Mouse (Mus musculus): ENCODE results near the gene Mtch2. TPM values are rescaled to one million over a fixed set of nuclear protein-coding genes. Genes with fewer than 3 reads are reported as not detected.

Gene Mtch2
- 1,405 TPM for polyA plus RNA-seq (2014; fragmentation: Illumina TruSeq; extraction: RNeasy Lipid Tissue Mini Kit (QIAGEN cat#74804); ENCODE audit: low read depth, low replicate concordance)

DNA sequence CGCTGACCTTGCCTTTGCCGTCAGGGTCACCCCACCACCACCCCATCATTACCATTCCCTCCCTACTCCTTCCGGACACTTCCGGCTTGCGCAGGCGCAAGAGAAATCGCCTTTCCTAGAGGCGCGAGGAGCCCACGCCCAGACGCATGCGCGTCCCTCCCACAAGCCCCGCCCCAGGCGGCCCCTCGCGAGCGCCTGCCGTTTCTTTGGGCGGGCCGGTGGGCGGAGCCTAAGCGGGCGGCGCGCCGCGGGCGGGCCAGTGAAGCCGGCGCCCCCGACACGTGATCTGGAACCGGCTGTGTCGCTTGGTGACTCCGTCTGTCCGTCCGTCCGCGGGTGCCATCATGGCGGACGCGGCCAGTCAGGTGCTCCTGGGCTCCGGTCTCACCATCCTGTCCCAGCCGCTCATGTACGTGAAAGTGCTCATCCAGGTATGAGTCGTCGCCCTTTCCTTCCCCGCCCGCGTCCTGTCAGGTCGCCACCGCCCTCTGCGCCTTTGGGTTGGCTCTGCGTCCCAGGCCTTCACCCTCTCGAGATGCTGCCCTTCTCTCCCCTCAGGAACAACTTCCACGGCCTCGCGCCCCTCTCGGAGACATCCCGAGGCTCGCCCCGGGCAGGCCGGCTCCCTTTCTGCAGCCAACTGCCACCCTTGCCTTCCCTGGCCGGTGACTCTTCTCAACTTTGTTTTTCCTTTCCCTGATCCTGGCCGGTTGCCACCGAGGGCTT lies at the start of gene Mtch2:
TSS of gene Mtch2 (plus strand) at position 201 of the 726 bp plus-strand sequence.

DNA sequence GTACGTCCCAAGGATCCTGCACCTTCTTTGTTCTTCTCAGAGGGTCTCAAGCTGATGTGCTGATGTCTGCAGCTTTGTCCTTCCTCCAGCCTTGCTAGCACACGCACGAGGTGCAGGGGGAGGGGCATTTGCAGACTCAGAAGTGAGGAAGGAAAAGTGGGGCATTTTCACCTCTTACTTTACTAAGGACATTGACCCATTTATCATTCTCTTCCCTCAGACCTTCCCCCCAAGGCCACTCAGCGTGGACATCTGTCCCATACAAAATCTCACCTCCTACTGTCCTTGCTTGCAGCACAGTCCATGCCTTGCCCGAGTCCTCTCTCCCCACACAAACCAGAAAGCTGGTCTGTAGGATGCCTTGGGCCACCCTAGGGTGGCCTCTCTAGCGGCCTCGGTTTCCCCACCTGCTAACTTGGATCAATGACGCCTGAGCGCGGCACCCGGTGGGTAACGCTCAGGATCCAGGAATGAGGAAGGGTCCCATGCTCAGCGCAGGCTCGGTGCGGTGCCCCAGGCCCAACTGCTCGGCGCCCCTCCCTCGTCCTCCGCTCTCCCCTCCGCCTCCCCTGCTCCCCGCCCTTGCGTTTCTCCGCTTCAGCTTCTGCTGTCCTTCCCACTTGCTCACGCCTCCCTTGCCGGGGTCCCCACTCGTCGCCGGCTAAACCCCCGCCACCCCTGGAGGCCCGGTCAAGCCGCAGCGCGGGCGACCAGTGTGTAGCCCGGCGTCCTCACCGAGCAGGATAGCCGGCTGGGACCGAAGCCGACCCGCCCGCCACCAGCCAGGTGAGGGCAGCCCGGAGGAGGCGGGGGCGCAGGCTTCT lies 38.5 kb downstream of the Mtch2 start, which contains the start of gene C1qtnf4:
TSS of gene C1qtnf4 (plus strand) at position 643 of the 824 bp plus-strand sequence.

DNA sequence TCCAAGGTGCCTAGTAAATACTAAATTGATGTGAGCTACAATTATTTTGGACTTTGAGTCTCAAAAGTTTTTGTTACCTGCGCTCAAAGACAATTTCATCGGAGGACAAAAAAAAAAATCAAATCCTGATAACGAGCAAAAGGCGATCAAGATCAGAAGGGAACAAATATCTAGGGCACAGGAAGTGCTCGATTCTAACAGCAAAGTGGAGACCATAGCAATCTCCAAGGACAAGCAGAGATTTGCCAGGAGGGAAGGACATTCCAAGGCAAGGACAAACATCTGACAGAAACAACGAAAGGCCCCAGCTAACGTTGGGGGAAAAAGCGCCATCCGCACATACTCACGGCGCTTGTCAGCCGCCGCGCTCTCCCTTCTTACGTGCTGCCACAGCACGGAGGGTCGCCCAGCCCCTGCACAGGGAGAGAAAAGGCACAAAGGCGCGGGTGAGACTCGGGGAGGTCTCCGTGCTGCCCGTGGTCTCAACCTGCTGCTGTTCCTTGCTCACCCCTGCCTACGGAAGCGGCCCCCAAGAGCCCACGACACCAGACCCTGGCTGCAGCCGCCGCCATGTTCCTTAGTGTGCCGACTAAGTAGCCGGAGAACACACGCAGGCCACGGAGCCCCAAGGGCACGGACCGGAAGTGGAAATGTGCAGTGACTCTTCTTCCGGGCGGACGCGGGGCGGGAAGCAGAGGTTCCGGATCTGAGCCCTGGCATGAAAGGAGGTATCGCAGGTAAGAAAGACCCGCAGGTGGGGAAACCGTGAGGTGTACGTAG lies 57.3 kb downstream of the Mtch2 start, which contains the start of the genes Kbtbd4 and Ndufs3:
TSS of gene Kbtbd4 (plus strand) at position 665 of the 780 bp plus-strand sequence.
TSS of gene Ndufs3 (minus strand) at position 752 of the 780 bp plus-strand sequence.

Other genes with a start within 250 kb of the Mtch2 start
- 80.7 TPM for gene Nup160, start 169.9 kb upstream of the Mtch2 start, polyA plus RNA-seq (2014; fragmentation: Illumina TruSeq; extraction: RNeasy Lipid Tissue Mini Kit (QIAGEN cat#74804); ENCODE audit: low read depth, low replicate concordance)
- 78.3 TPM for gene Fnbp4, start 101.8 kb upstream of the Mtch2 start, polyA plus RNA-seq (2014; fragmentation: Illumina TruSeq; extraction: RNeasy Lipid Tissue Mini Kit (QIAGEN cat#74804); ENCODE audit: low read depth, low replicate concordance)
- 87.1 TPM for gene Agbl2, start 64.4 kb upstream of the Mtch2 start, polyA plus RNA-seq (2014; fragmentation: Illumina TruSeq; extraction: RNeasy Lipid Tissue Mini Kit (QIAGEN cat#74804); ENCODE audit: low read depth, low replicate concordance)
- gene C1qtnf4, start 38.7 kb downstream of the Mtch2 start, polyA plus RNA-seq (2014; fragmentation: Illumina TruSeq; extraction: RNeasy Lipid Tissue Mini Kit (QIAGEN cat#74804); ENCODE audit: low read depth, low replicate concordance), result not detected
- 24.8 TPM for gene Kbtbd4, start 57.6 kb downstream of the Mtch2 start, polyA plus RNA-seq (2014; fragmentation: Illumina TruSeq; extraction: RNeasy Lipid Tissue Mini Kit (QIAGEN cat#74804); ENCODE audit: low read depth, low replicate concordance)
- gene Ndufs3, start 57.7 kb downstream of the Mtch2 start, polyA plus RNA-seq (2014; fragmentation: Illumina TruSeq; extraction: RNeasy Lipid Tissue Mini Kit (QIAGEN cat#74804); ENCODE audit: low read depth, low replicate concordance), result 133 TPM
- gene Celf1, start 93.2 kb downstream of the Mtch2 start, polyA plus RNA-seq (2014; fragmentation: Illumina TruSeq; extraction: RNeasy Lipid Tissue Mini Kit (QIAGEN cat#74804); ENCODE audit: low read depth, low replicate concordance), result 40.5 TPM
- not detected for gene Rapsn, start 188.5 kb downstream of the Mtch2 start, polyA plus RNA-seq (2014; fragmentation: Illumina TruSeq; extraction: RNeasy Lipid Tissue Mini Kit (QIAGEN cat#74804); ENCODE audit: low read depth, low replicate concordance)
- 727 TPM for gene Psmc3, start 206.9 kb downstream of the Mtch2 start, polyA plus RNA-seq (2014; fragmentation: Illumina TruSeq; extraction: RNeasy Lipid Tissue Mini Kit (QIAGEN cat#74804); ENCODE audit: low read depth, low replicate concordance)
- gene Slc39a13, start 223.3 kb downstream of the Mtch2 start, polyA plus RNA-seq (2014; fragmentation: Illumina TruSeq; extraction: RNeasy Lipid Tissue Mini Kit (QIAGEN cat#74804); ENCODE audit: low read depth, low replicate concordance), result 6.5 TPM
- 1.7 TPM for gene Spi1, start 235.2 kb downstream of the Mtch2 start, polyA plus RNA-seq (2014; fragmentation: Illumina TruSeq; extraction: RNeasy Lipid Tissue Mini Kit (QIAGEN cat#74804); ENCODE audit: low read depth, low replicate concordance)